Mouse (Mus musculus) embryonic facial prominence, embryonic 14.5 days (tissue): ENCODE results near the gene Ncor1. TPM values are rescaled to one million over a fixed set of nuclear protein-coding genes. Genes with fewer than 3 reads are reported as not detected.

Experiments used
- ATAC-seq: fragments of 200-750 bp; cut with Nextera tagmentation; 2 replicates; pipeline ENCODE4 v1.8.0; 2017; ENCODE audit warnings: low read depth, moderate number of reproducible peaks, moderate TSS enrichment
- DNase-seq: peaks from one replicate; pipeline ENCODE4 v3.0.0-alpha.2; 2015; ENCODE audit warnings: low spot score
- H3K27ac ChIP-seq: fragments of 300-500 bp; sonication (generic); replicated peaks from 2 replicates; pipeline ENCODE4 v1.5.1; 2014; ENCODE audit warnings: low read depth, mild to moderate bottlenecking, low read length, moderate library complexity
- H3K27me3 ChIP-seq: fragments of 300-500 bp; sonication (generic); replicated peaks from 2 replicates; pipeline ENCODE4 v1.6.1; 2014; ENCODE audit warnings: low read length; ENCODE audit not compliant: control insufficient read depth, insufficient read depth
- H3K36me3 ChIP-seq: fragments of 300-500 bp; sonication (generic); 2 replicates; pipeline ENCODE4 v1.6.1; 2014; ENCODE audit warnings: low read length, mixed read lengths; ENCODE audit not compliant: control insufficient read depth, insufficient read depth
- H3K4me1 ChIP-seq: fragments of 300-500 bp; sonication (generic); 2 replicates; pipeline ENCODE4 v1.6.1; 2014; ENCODE audit warnings: antibody characterized with exemption, low read length; ENCODE audit not compliant: control insufficient read depth, insufficient read depth
- H3K4me2 ChIP-seq: fragments of 300-500 bp; sonication (generic); 2 replicates; pipeline ENCODE4 v1.6.1; 2014; ENCODE audit warnings: low read depth, mild to moderate bottlenecking, low read length, moderate library complexity, mixed read lengths
- H3K4me3 ChIP-seq: fragments of 300-500 bp; sonication (generic); 2 replicates; pipeline ENCODE4 v1.5.1; 2014; ENCODE audit warnings: low read depth, mild to moderate bottlenecking, low read length
- H3K9ac ChIP-seq: fragments of 300-500 bp; sonication (generic); 2 replicates; pipeline ENCODE4 v1.6.1; 2014; ENCODE audit warnings: low read depth, mild to moderate bottlenecking, low read length, moderate library complexity, mixed read lengths
- H3K9me3 ChIP-seq: fragments of 300-500 bp; sonication (generic); 2 replicates; pipeline ENCODE4 v1.6.1; 2016; ENCODE audit warnings: low read length; ENCODE audit not compliant: control insufficient read depth
- WGBS: fragments of 180-500 bp; shearing (Covaris S2); extraction: QIAGEN DNeasy Blood & Tissue Kit; methylation state at CpG from one replicate; pipeline ENCODE4 v1.1.7; 2014; 5-methylcytosine and 5-hydroxymethylcytosine counted together
- polyA plus RNA-seq: library from polyadenylated mRNA; unstranded; fragments of >200 nt; fragmentation: Nextera tagmentation; extraction: Ambion mirVana; gene quantifications from 2 replicates; pipeline ENCODE4 v1.2.1, GENCODE M21; 2014

Gene Ncor1
- polyA plus RNA-seq, 1 experiment from 2014 or later, result 144 TPM

DNA sequence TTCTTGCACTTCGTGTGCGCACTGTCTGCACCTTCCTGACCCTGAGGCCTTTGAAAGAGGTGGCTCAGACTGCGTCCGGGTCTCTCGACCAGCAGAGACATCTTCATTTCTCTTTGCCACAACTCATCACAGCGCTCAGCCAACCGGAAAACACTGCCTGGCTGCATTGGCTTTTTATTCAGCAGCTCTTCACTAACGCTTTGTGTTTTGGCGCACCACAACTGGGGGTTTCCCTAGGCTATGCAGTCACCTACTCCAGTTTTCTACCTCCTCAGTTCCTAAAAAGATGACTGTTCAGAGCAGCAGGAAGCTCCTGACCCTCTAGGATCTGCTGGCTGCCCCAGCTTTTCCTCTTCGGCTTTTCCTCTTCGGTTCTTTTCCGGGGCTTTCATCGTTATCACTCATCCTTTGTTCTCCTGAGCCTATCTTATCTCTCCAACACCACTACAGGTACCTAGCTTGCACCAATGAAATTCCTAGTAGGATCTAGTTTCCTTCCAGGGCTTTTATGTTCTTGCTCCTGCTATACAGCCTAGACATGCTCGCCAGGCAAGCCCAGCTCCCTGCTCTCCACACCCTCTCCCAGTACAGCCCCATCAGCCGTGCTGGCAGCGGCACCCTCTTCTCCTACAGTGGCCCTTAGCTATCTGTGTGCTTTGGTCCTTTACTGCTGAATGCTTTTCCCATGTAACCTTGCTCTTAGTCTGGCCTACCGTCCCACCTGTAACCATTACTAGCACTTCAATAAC, 191.7 kb downstream of the Ncor1 start:
- H3K9me3 ChIP-seq, result no peaks in the 10 kb centered on the region
- DNase-seq (no peak), ATAC-seq (no peak)
- H3K4me2 ChIP-seq, result no peak overlapping the region
- H3K4me3 ChIP-seq, result no peak overlapping the region
- H3K9ac ChIP-seq, result no peak overlapping the region
- H3K4me1 ChIP-seq, result peaks cover 10% of the 10 kb centered on the region; the same call in 1 of the 2 replicates
- WGBS, result 64% methylated on average over 17 of the region's 17 CpGs
- H3K27me3 ChIP-seq, result no peaks in the 10 kb centered on the region
- no peak overlapping the region for H3K27ac ChIP-seq
- 0 out of 2 replicates have a peak, but pooled peaks cover 6% of the 10 kb centered on the region for H3K36me3 ChIP-seq

Other genes starting within 250 kb of the Ncor1 start
- gene Adora2b, start 209.6 kb downstream of the Ncor1 start, polyA plus RNA-seq, result 12.0 and 13.8 TPM in 2 replicates
- 25.2 and 27.0 TPM in 2 replicates for gene Zswim7, start 177.2 kb downstream of the Ncor1 start, polyA plus RNA-seq
- 16.7 and 17.5 TPM in 2 replicates for gene Ttc19, start 177.1 kb downstream of the Ncor1 start, polyA plus RNA-seq
- gene Pigl, start 81 bp downstream of the Ncor1 start, polyA plus RNA-seq, result 6.6 and 8.5 TPM in 2 replicates
- 26.0 and 27.5 TPM in 2 replicates for gene Cenpv, start 80.7 kb upstream of the Ncor1 start, polyA plus RNA-seq
- gene Ubb, start 92.6 kb upstream of the Ncor1 start, polyA plus RNA-seq, result 3,072 and 3,339 TPM in 2 replicates
- 5.3 and 6.4 TPM in 2 replicates for gene Trpv2, start 115.9 kb upstream of the Ncor1 start, polyA plus RNA-seq
- gene Lrrc75a, start 190.0 kb upstream of the Ncor1 start, polyA plus RNA-seq, result 16.6 and 17.2 TPM in 2 replicates
- gene Mmgt2, start 190.1 kb upstream of the Ncor1 start, polyA plus RNA-seq, result 48.4 and 54.3 TPM in 2 replicates